Mouse (Mus musculus): ENCODE results near the gene Gcdh.

Gcdh gene

GRCm38 (mm10) chr8:84872309-84872965 is 21.3 kb downstream of the Gcdh start:
- DNase-seq (ENCODE audit: low spot score in 2 of 2) = no peak

- peak in 1 of 2 experiments; percentile 61 for DNase-seq (ENCODE audit: low spot score in 2 of 2)
Observed at GRCm38 (mm10) chr8:84871376-84872308, 22.1 kb downstream of the Gcdh start, which contains the start of gene Syce2. Gene Syce2 (plus strand): TSS chr8:84872111.

GRCm38 (mm10) chr8:84856864-84857441 is 36.8 kb downstream of the Gcdh start, which contains the start of gene Farsa:
Gene Farsa (plus strand): TSS chr8:84856989.
- peak; percentile 85 to 94 for DNase-seq (ENCODE audit: low spot score in 2 of 2)

GRCm38 (mm10) chr8:84856434-84856833 is 37.3 kb downstream of the Gcdh start:
- no peak for DNase-seq (ENCODE audit: low spot score in 2 of 2)

- no peak for DNase-seq (ENCODE audit: low spot score in 2 of 2)
Observed at GRCm38 (mm10) chr8:84847684-84848435, 45.9 kb downstream of the Gcdh start.

GRCm38 (mm10) chr8:84846722-84847572 is 46.8 kb downstream of the Gcdh start, which contains the start of gene Calr:
Gene Calr (minus strand): TSS chr8:84846934.
- peak; percentile 100 for DNase-seq (ENCODE audit: low spot score in 2 of 2)

- DNase-seq (ENCODE audit: low spot score in 2 of 2) = no peak
Observed at GRCm38 (mm10) chr8:84846094-84846721, 47.5 kb downstream of the Gcdh start.

GRCm38 (mm10) chr8:84845355-84846093 is 48.2 kb downstream of the Gcdh start:
- DNase-seq (ENCODE audit: low spot score in 2 of 2) = no peak

- DNase-seq (ENCODE audit: low spot score in 2 of 2) = no peak
Observed at GRCm38 (mm10) chr8:84844397-84845070, 49.2 kb downstream of the Gcdh start.

GRCm38 (mm10) chr8:84841514-84841913 is 52.2 kb downstream of the Gcdh start:
- no peak for DNase-seq (ENCODE audit: low spot score in 2 of 2)

- peak; percentile 89 for DNase-seq (ENCODE audit: low spot score in 2 of 2)
Observed at GRCm38 (mm10) chr8:84840248-84840999, 53.3 kb downstream of the Gcdh start, which contains the start of gene Rad23a. Gene Rad23a (minus strand): TSS chr8:84840665.

- no peak for DNase-seq (ENCODE audit: low spot score in 2 of 2)
Observed at GRCm38 (mm10) chr8:84839875-84840247, 53.9 kb downstream of the Gcdh start.

GRCm38 (mm10) chr8:84839411-84839810 is 54.3 kb downstream of the Gcdh start:
- no peak for DNase-seq (ENCODE audit: low spot score in 2 of 2)

GRCm38 (mm10) chr8:84838513-84838912 is 55.2 kb downstream of the Gcdh start:
- no peak for DNase-seq (ENCODE audit: low spot score in 2 of 2)

- DNase-seq (ENCODE audit: low spot score in 2 of 2) = no peak
Observed at GRCm38 (mm10) chr8:84837912-84838470, 55.7 kb downstream of the Gcdh start.

GRCm38 (mm10) chr8:84837149-84837911 is 56.4 kb downstream of the Gcdh start:
- no peak for DNase-seq (ENCODE audit: low spot score in 2 of 2)
